Mouse (Mus musculus): Measurements from ENCODE around the gene Bckdha. TPM values are rescaled to one million over a fixed set of nuclear protein-coding genes. Genes with fewer than 3 reads are reported as not detected.

Gene Bckdha
- total and polyA plus RNA-seq, 2 experiments from 2014 or later, result 55.9 to 57.1 TPM

DNA sequence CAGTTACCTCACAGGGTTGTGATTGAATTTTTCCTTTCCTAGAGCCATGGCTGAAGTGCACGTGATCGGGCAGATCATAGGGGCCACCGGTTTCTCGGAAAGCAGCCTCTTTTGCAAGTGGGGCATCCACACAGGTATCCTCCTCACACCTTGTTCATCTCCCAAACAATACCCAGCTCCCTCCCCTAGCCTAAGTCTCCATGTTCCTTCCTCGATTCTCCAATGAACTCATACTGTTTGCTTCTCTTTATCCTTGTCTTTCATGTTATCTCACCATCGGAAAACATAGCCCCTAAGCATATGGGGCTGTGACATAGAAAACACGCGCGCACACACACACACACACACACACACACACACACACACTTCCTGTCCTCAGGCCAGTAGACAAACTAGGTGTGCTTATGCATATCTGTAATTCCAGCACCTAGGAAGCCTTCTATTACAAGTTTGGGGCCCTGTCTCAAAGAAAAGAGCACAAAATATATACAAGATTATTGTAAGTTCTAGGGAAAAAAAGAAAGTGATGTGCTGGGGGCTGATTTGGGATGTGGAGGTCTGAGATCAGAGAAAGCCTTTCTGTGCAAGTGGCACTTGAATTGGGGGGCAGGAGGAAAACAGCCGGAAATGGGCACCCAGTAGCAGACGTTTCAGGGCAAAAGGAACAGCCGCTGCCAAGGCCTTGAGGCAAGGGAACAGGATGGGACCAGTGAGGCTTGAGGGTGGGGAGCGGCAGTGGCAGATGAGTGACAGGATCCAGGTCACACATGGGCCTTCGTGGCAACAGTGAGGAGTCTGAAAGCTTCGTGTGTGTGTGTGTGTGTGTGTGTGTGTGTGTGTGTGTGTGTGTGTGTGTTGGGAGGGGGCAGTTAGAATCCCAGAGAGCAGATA lies 22.8 kb upstream of the Bckdha start:
- Histone ChIP-seq H3K4me3 (ENCODE audit: low read depth, low read length) (peak overlapping the region; percentile 56), H3K9ac (peak overlapping the region; percentile 63), H3K4me2 (ENCODE audit: low read depth) (peak overlapping the region; percentile 49), H3K27me3 (ENCODE audit: insufficient read depth, low read length) (peaks cover 9% of the 10 kb centered on the region), H3K4me1 (ENCODE audit: insufficient read depth) (peaks cover 16% of the 10 kb centered on the region), H3K27ac (ENCODE audit: low read depth, low read length) (peak overlapping the region; percentile 91; the same call in 1 of the 2 replicates), H3K36me3 (ENCODE audit: insufficient read depth) (no peaks in the 10 kb centered on the region), H3K9me3 (ENCODE audit: low read length) (no peaks in the 10 kb centered on the region)
- ATAC-seq, result no peak
- no peak for DNase-seq
- WGBS, result 63% methylated on average over 15 of the region's 15 CpGs
- no peak for TF ChIP-seq CTCF (IDR thresholded peaks at IDR 0.05; ENCODE audit: low read depth)

DNA sequence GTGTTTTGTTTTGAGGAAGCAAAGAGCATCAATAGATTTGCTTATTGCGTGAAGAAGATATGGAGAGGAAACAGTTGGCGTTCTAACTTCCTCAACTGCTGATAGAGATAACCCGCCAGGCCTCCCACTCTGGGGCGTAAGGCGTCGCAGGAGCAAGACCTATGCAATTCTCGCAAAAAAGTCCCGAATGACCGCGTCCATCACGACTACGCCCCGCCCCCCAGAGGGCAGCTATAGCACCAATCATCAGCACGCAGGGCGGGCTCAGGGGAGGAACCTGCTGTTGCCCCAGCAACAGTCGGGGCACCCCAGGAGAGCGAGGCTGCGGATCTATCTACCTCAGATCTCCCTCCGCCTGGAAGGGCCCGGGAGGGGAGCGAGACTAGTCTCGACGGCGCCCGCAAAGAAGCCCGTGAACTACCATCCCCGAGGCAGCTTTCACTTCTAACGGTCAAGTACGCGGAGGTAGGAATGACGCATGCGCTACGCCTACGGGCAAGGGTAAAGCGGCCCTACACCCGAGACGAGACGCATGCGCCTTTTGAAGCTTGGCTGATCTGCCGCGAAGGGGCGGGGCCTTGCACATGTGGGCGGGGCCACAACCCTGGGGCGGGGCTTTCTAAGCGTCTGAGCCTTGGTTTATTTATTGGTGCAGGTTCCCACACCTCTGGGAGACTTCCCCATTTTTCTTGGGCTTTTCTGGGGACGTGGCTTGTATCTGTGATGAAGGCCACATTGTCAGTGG lies 21.9 kb upstream of the Bckdha start, which contains the start of gene B9d2:
Gene B9d2, plus strand, starts transcription at position 267 of the 745 bp plus-strand sequence.
- ATAC-seq (peak; percentile 96), DNase-seq (peak; percentile 96)
- Histone ChIP-seq H3K9ac (peak within 1 kb of the TSS; percentile 63), H3K27me3 (ENCODE audit: insufficient read depth, low read length) (0 out of 2 replicates have a peak, but pooled peaks cover under 1% of the 10 kb centered on the region), H3K9me3 (ENCODE audit: low read length) (no peaks in the 10 kb centered on the region), H3K4me2 (ENCODE audit: low read depth) (peak within 1 kb of the TSS; percentile 49), H3K4me3 (ENCODE audit: low read depth, low read length) (peak within 1 kb of the TSS; percentile 56), H3K4me1 (ENCODE audit: insufficient read depth) (peaks cover 16% of the 10 kb centered on the region), H3K27ac (ENCODE audit: low read depth, low read length) (peak within 1 kb of the TSS; percentile 91), H3K36me3 (ENCODE audit: insufficient read depth) (no peaks in the 10 kb centered on the region)
- WGBS, result under 1% methylated on average over 46 of the region's 46 CpGs
- peak; percentile 37 for TF ChIP-seq CTCF (IDR thresholded peaks at IDR 0.05; ENCODE audit: low read depth)

DNA sequence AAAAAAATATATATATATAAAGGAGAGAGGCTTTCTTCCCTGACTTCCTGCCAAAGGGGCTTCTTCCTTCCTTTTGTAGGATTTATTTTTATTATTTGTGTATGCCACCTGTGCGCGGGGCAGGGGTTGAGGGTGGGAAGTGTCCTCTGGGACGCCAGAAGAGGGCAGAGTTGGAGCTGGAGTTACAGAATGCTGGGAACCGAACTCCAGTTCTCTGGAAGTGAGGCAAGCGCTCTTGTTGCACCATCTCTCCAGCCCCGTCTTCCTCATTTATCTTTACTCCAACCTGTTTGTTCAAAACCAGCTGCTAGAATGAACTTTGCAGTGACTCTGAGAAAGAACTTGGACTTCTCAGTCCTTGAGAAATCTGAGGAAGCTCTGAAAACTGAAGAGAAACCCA lies 21.2 kb upstream of the Bckdha start:
- Histone ChIP-seq H3K4me2 (ENCODE audit: low read depth) (peak overlapping the region; percentile 49), H3K27me3 (ENCODE audit: insufficient read depth, low read length) (no peaks in the 10 kb centered on the region; the same call in 1 of the 2 replicates), H3K9ac (peak overlapping the region; percentile 63; the same call in 1 of the 2 replicates), H3K4me3 (ENCODE audit: low read depth, low read length) (peak overlapping the region; percentile 56), H3K4me1 (ENCODE audit: insufficient read depth) (peaks cover 16% of the 10 kb centered on the region), H3K9me3 (ENCODE audit: low read length) (no peaks in the 10 kb centered on the region), H3K27ac (ENCODE audit: low read depth, low read length) (0 out of 2 replicates have a peak overlapping the region, but pooled peaks have one; percentile 91), H3K36me3 (ENCODE audit: insufficient read depth) (no peaks in the 10 kb centered on the region)
- 12% methylated on average over 6 of the region's 6 CpGs for WGBS
- ATAC-seq (no peak), DNase-seq (no peak)
- peak; percentile 24; the same call in 1 of the 2 replicates for TF ChIP-seq CTCF (IDR thresholded peaks at IDR 0.05; ENCODE audit: low read depth)

- WGBS, result 81% methylated on average over 7 of the region's 7 CpGs
- H3K4me1 ChIP-seq (ENCODE audit: insufficient read depth), result peaks cover 16% of the 10 kb centered on the region
- no peak overlapping the region for H3K4me3 ChIP-seq (ENCODE audit: low read depth, low read length)
- H3K27ac ChIP-seq (ENCODE audit: low read depth, low read length), result peak overlapping the region; percentile 74
- no peak for DNase-seq
- H3K9ac ChIP-seq, result no peak overlapping the region
- no peak overlapping the region for H3K4me2 ChIP-seq (ENCODE audit: low read depth)
- H3K9me3 ChIP-seq (ENCODE audit: low read length), result no peaks in the 10 kb centered on the region
- no peak for ATAC-seq
- H3K36me3 ChIP-seq (ENCODE audit: insufficient read depth), result no peaks in the 10 kb centered on the region
- no peak for TF ChIP-seq CTCF (IDR thresholded peaks at IDR 0.05; ENCODE audit: low read depth)
- H3K27me3 ChIP-seq (ENCODE audit: insufficient read depth, low read length), result peaks cover 7% of the 10 kb centered on the region; the same call in 1 of the 2 replicates
These were observed 18.2 kb upstream of the Bckdha start for GRCm38 (mm10) chr7:25677013-25677412.

- Histone ChIP-seq H3K4me3 (ENCODE audit: low read depth, low read length) (no peak overlapping the region), H3K9ac (no peak overlapping the region), H3K4me1 (ENCODE audit: insufficient read depth) (peaks cover 10% of the 10 kb centered on the region), H3K27ac (ENCODE audit: low read depth, low read length) (peak overlapping the region; percentile 74), H3K27me3 (ENCODE audit: insufficient read depth, low read length) (peaks cover 7% of the 10 kb centered on the region; the same call in 1 of the 2 replicates), H3K9me3 (ENCODE audit: low read length) (no peaks in the 10 kb centered on the region), H3K4me2 (ENCODE audit: low read depth) (no peak overlapping the region), H3K36me3 (ENCODE audit: insufficient read depth) (no peaks in the 10 kb centered on the region)
- ATAC-seq (peak; percentile 69), DNase-seq (peak; percentile 97)
- TF ChIP-seq CTCF (IDR thresholded peaks at IDR 0.05; ENCODE audit: low read depth), result no peak
- 21% methylated on average over 15 of the region's 15 CpGs for WGBS
These were observed 17.5 kb upstream of the Bckdha start for GRCm38 (mm10) chr7:25676085-25676781.

- 43% methylated on average over 6 of the region's 6 CpGs for WGBS
- H3K27me3 ChIP-seq (ENCODE audit: insufficient read depth, low read length), result peaks cover 7% of the 10 kb centered on the region; the same call in 1 of the 2 replicates
- ATAC-seq (no peak), DNase-seq (no peak)
- peak overlapping the region; percentile 58 for H3K4me2 ChIP-seq (ENCODE audit: low read depth)
- H3K9me3 ChIP-seq (ENCODE audit: low read length), result no peaks in the 10 kb centered on the region
- peak overlapping the region; percentile 55 for H3K9ac ChIP-seq
- H3K4me3 ChIP-seq (ENCODE audit: low read depth, low read length), result peak overlapping the region; percentile 38
- H3K4me1 ChIP-seq (ENCODE audit: insufficient read depth), result peaks cover 8% of the 10 kb centered on the region; the same call in 1 of the 2 replicates
- no peak for TF ChIP-seq CTCF (IDR thresholded peaks at IDR 0.05; ENCODE audit: low read depth)
- H3K36me3 ChIP-seq (ENCODE audit: insufficient read depth), result no peaks in the 10 kb centered on the region
- H3K27ac ChIP-seq (ENCODE audit: low read depth, low read length), result no peak overlapping the region
These were observed 16.6 kb upstream of the Bckdha start for GRCm38 (mm10) chr7:25675405-25675804.
